Comparison of ENCODE assay signal across 7 mouse cellular contexts in the genomic region with DNA sequence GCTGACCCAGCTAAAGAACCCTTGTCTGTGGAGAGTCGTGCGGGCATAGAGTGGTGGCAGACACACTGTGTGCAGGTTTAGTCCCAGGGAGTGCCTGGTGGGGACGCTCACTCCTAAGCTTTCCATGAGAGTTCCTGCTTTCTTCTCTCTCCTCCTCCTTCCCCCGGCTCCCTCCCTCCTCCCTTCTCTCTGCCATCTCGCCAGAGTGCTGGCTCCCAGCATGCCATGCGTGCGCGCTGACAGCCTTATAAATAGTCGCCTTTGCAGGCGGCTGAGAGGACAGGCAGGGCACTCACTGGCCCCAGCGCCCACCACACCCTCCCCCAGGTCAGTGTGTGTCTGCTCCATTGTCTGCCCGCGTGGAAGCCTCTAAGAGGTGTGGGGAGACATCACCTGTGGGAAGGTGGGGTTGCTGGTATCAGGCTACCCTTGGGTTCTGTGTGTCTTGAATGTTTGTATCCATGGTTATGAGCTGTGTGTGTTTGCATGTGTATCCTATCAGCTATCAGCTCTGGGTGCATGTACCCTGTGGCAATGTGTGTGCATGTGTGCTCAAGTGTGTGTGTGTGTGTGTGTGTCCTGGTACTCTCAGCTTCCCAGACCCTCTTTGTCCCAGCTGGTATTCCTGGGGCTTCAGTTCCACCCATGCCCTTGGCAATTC. TPM values are rescaled to one million over a fixed set of nuclear protein-coding genes. Genes with fewer than 3 reads are reported as not detected.
DNase-seq lines count a peak whose midpoint lies in the region; ATAC-seq lines count a peak whose summit lies in the region.

No protein-coding gene starts in this region.

- no peaks in the 10 kb centered on the region for H3K27me3 ChIP-seq in embryonic facial prominence, embryonic 12.5 days
- H3K27me3 ChIP-seq in limb, embryonic 10.5 days (ENCODE audit: low read depth, poor library complexity, severe bottlenecking), result no peaks in the 10 kb centered on the region
- H3K27me3 ChIP-seq in midbrain, embryonic 11.5 days (ENCODE audit: control insufficient read depth, insufficient read depth, low read length), result no peaks in the 10 kb centered on the region

- H3K4me1 ChIP-seq in embryonic facial prominence, embryonic 12.5 days, result peaks cover 65% of the 10 kb centered on the region
- peaks cover 81% of the 10 kb centered on the region for H3K4me1 ChIP-seq in limb, embryonic 10.5 days
- peaks cover 29% of the 10 kb centered on the region for H3K4me1 ChIP-seq in midbrain, embryonic 11.5 days (ENCODE audit: control insufficient read depth, insufficient read depth, low read length)

- no peak for ATAC-seq in embryonic facial prominence, embryonic 12.5 days (ENCODE audit: insufficient number of reproducible peaks, insufficient read depth, low FRiP score, low TSS enrichment)
- ATAC-seq in midbrain, embryonic 11.5 days (ENCODE audit: low FRiP score), result peak; percentile 62; the same call in 1 of the 2 replicates

- peak overlapping the region; percentile 73 for H3K27ac ChIP-seq in embryonic facial prominence, embryonic 12.5 days
- H3K27ac ChIP-seq in limb, embryonic 10.5 days, result peak overlapping the region; percentile 90
- H3K27ac ChIP-seq in midbrain, embryonic 11.5 days (ENCODE audit: low read depth, low read length), result no peak overlapping the region; the same call in 1 of the 2 replicates

- peak overlapping the region; percentile 51 for H3K4me2 ChIP-seq in embryonic facial prominence, embryonic 12.5 days (replicated peaks)
- H3K4me2 ChIP-seq in midbrain, embryonic 11.5 days, result peak overlapping the region; percentile 43

- WGBS in embryonic facial prominence, embryonic 12.5 days, result 4% methylated on average over 13 of the region's 13 CpGs
- WGBS in limb, embryonic 10.5 days, result under 1% methylated on average over 13 of the region's 13 CpGs
- WGBS in midbrain, embryonic 11.5 days, result 2% methylated on average over 13 of the region's 13 CpGs

- peak overlapping the region; percentile 10 for H3K4me3 ChIP-seq in embryonic facial prominence, embryonic 12.5 days
- H3K4me3 ChIP-seq in limb, embryonic 10.5 days, result peak overlapping the region; percentile 46
- peak overlapping the region; percentile 8; the same call in 1 of the 2 replicates for H3K4me3 ChIP-seq in midbrain, embryonic 11.5 days (ENCODE audit: low read depth, low read length)

- no peaks in the 10 kb centered on the region for H3K9me3 ChIP-seq in embryonic facial prominence, embryonic 12.5 days
- no peaks in the 10 kb centered on the region for H3K9me3 ChIP-seq in limb, embryonic 10.5 days (replicated peaks)
- H3K9me3 ChIP-seq in midbrain, embryonic 11.5 days (ENCODE audit: control insufficient read depth, low read length), result no peaks in the 10 kb centered on the region

- H3K36me3 ChIP-seq in embryonic facial prominence, embryonic 12.5 days, result no peaks in the 10 kb centered on the region
- no peaks in the 10 kb centered on the region for H3K36me3 ChIP-seq in limb, embryonic 10.5 days
- H3K36me3 ChIP-seq in midbrain, embryonic 11.5 days (ENCODE audit: control insufficient read depth, insufficient read depth, low read length), result no peaks in the 10 kb centered on the region

- peak; percentile 60 for DNase-seq in brain, embryonic 18.5 days (ENCODE audit: low read depth, low spot score)
- DNase-seq in heart, adult 9 months (ENCODE audit: low spot score in 2 of 2), result peak; percentile 75 to 83
- peak; percentile 66 for DNase-seq in kidney, adult 9 months
- peak; percentile 81 for DNase-seq in limb, embryonic 10.5 days (ENCODE audit: low spot score)
- DNase-seq in midbrain, embryonic 11.5 days (ENCODE audit: low spot score, missing footprints), result peak; percentile 93
- DNase-seq in telencephalon, adult 2 months (ENCODE audit: low read depth, low spot score), result peak; percentile 91

- peak overlapping the region; percentile 34; the same call in 1 of the 2 replicates for H3K9ac ChIP-seq in embryonic facial prominence, embryonic 12.5 days
- H3K9ac ChIP-seq in midbrain, embryonic 11.5 days (ENCODE audit: low read length), result peak overlapping the region; percentile 56

RNA-seq across cellular contexts. Expression of gene Ak1, which starts 3.8 kb away (rescaled TPM):
- 19.4 and 24.1 TPM in 2 replicates for polyA plus RNA-seq in embryonic facial prominence, embryonic 12.5 days (2016; fragmentation: Nextera tagmentation; extraction: Ambion mirVana)
- 21.6 and 35.7 TPM in 2 replicates for polyA plus RNA-seq in limb, embryonic 10.5 days (2016; fragmentation: Nextera tagmentation; extraction: Ambion mirVana)
- 18.3 and 22.0 TPM in 2 replicates for polyA plus RNA-seq in midbrain, embryonic 11.5 days (2014; fragmentation: Nextera tagmentation; extraction: Ambion mirVana)

RNA-seq across cellular contexts. Expression of gene Eng, which starts 21.1 kb away (rescaled TPM):
- 32.1 and 36.4 TPM in 2 replicates for polyA plus RNA-seq in embryonic facial prominence, embryonic 12.5 days (2016; fragmentation: Nextera tagmentation; extraction: Ambion mirVana)
- polyA plus RNA-seq in limb, embryonic 10.5 days (2016; fragmentation: Nextera tagmentation; extraction: Ambion mirVana), result 27.9 and 28.5 TPM in 2 replicates
- polyA plus RNA-seq in midbrain, embryonic 11.5 days (2014; fragmentation: Nextera tagmentation; extraction: Ambion mirVana), result 20.5 and 22.7 TPM in 2 replicates

RNA-seq across cellular contexts. Expression of gene St6galnac6, which starts 25.8 kb away (rescaled TPM):
- polyA plus RNA-seq in embryonic facial prominence, embryonic 12.5 days (2016; fragmentation: Nextera tagmentation; extraction: Ambion mirVana), result 26.4 and 28.1 TPM in 2 replicates
- 11.8 and 16.7 TPM in 2 replicates for polyA plus RNA-seq in limb, embryonic 10.5 days (2016; fragmentation: Nextera tagmentation; extraction: Ambion mirVana)
- 3.4 and 4.5 TPM in 2 replicates for polyA plus RNA-seq in midbrain, embryonic 11.5 days (2014; fragmentation: Nextera tagmentation; extraction: Ambion mirVana)

RNA-seq across cellular contexts. Expression of gene St6galnac4, which starts 38.4 kb away (rescaled TPM):
- 32.7 and 36.5 TPM in 2 replicates for polyA plus RNA-seq in embryonic facial prominence, embryonic 12.5 days (2016; fragmentation: Nextera tagmentation; extraction: Ambion mirVana)
- 26.0 and 26.1 TPM in 2 replicates for polyA plus RNA-seq in limb, embryonic 10.5 days (2016; fragmentation: Nextera tagmentation; extraction: Ambion mirVana)
- 13.2 and 13.6 TPM in 2 replicates for polyA plus RNA-seq in midbrain, embryonic 11.5 days (2014; fragmentation: Nextera tagmentation; extraction: Ambion mirVana)

RNA-seq across cellular contexts. Expression of gene 9430097D07Rik, which starts 49.9 kb away (rescaled TPM):
- polyA plus RNA-seq in embryonic facial prominence, embryonic 12.5 days (2016; fragmentation: Nextera tagmentation; extraction: Ambion mirVana), result 0.29 TPM in 1 of 2 replicates, not detected in the other
- 0.24 TPM in 1 of 2 replicates, not detected in the other for polyA plus RNA-seq in limb, embryonic 10.5 days (2016; fragmentation: Nextera tagmentation; extraction: Ambion mirVana)
- 0.25 and 0.49 TPM in 2 replicates for polyA plus RNA-seq in midbrain, embryonic 11.5 days (2014; fragmentation: Nextera tagmentation; extraction: Ambion mirVana)
